Mouse (Mus musculus): Measurements from ENCODE around the gene G3bp1. TPM values are rescaled to one million over a fixed set of nuclear protein-coding genes. Genes with fewer than 3 reads are reported as not detected.

G3bp1 gene
- total and polyA plus RNA-seq, 3 experiments, result 145 to 233 (median 183) TPM

DNA sequence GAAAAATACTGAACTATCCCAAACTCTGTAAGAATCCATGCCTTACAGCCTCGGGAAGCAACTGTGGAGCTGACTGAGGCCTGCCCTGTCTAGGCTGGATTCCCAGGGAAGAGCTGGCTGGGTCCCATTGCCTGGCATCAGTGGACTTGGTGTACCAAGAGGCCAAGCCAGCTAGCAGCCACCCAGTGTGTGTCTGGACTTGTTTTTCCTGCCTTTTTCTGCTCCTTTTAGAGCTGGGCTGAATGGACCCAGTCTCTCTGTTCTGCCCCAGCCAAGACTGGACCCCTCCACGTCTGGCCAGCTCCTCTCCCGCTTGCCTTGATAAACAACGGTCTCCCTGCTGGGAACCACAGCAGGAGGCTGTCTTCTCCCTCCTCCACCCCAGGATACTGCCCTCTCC lies 31.5 kb upstream of the G3bp1 start:
- Histone ChIP-seq H3K27ac (ENCODE audit: insufficient read depth, low read depth) (no peak overlapping the region), H3K4me2 (ENCODE audit: insufficient read depth, low read depth, poor library complexity, severe bottlenecking) (no peak overlapping the region), H3K9ac (ENCODE audit: insufficient read depth, low read depth) (no peak overlapping the region), H3K4me3 (replicated peaks in 1 of 3; ENCODE audit: low read depth in 2 of 3, low read length in 2 of 3, poor library complexity in 1 of 3) (no peak overlapping the region), H3K79me2 (replicated peaks; ENCODE audit: control insufficient read depth, extremely low read depth, insufficient read depth, poor library complexity, severe bottlenecking) (no peaks in the 10 kb centered on the region), H3K36me3 (replicated peaks in 1 of 2; ENCODE audit: control insufficient read depth in 1 of 2, insufficient read depth in 1 of 2, low read length in 1 of 2) (peaks cover 4 to 28% of the 10 kb centered on the region in 2 experiments), H3K9me3 (replicated peaks; ENCODE audit: low read length) (no peaks in the 10 kb centered on the region), H3K27me3 (replicated peaks) (no peaks in the 10 kb centered on the region), H3K4me1 (ENCODE audit: control insufficient read depth in 1 of 2, insufficient read depth in 2 of 2) (peaks cover 0 to 2% of the 10 kb centered on the region in 2 experiments; a peak in 2 of 4 replicates)
- TF ChIP-seq ZC3H11A (IDR thresholded peaks at IDR 0.05; ENCODE audit: low read depth, low read length) (no peak), RAD21 (IDR thresholded peaks at IDR 0.05; ENCODE audit: low read depth, low read length) (no peak), USF2 (conservative IDR thresholded peaks at IDR 0.05; ENCODE audit: low read depth, low read length) (no peak), GABPA (IDR thresholded peaks at IDR 0.05; ENCODE audit: insufficient replicate concordance, low read depth, low read length) (no peak)
- dilution Hi-C loops (cut with MboI; ENCODE audit: extremely low pct_ligation_motif_present, extremely low pct_unique_long_range_greater_than_20kb, low sequenced_read_pairs), result no loop called here
- DNase-seq (ENCODE audit: extremely low read depth), result no peak
- in situ Hi-C loops (cut with MboI; ENCODE audit: low pct_ligation_motif_present, low pct_unique_long_range_greater_than_20kb, low sequenced_read_pairs), result no loop called here

DNA sequence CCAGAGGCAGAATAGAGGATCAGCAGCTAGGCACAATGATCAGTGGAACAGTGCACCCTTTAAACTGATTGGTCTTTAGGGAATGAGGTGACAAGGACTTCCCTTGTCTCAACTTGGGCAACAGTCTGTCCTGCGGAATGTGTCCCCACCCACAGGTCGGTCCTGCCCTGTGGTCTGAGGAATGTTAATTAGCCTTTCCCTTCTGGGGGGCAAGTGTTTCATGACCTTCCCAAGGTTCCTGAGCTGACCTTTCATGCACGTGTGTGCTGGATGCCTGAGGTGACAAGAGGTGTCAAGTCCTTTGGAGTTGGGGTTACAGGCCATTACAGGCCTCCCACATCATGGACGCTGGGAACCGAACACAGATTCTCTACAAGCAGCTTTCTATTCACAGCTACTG lies 29.8 kb upstream of the G3bp1 start:
- no peak overlapping the region for H3K9ac ChIP-seq (ENCODE audit: insufficient read depth, low read depth)
- in situ Hi-C loops (cut with MboI; ENCODE audit: low pct_ligation_motif_present, low pct_unique_long_range_greater_than_20kb, low sequenced_read_pairs) (no loop called here), dilution Hi-C loops (cut with MboI; ENCODE audit: extremely low pct_ligation_motif_present, extremely low pct_unique_long_range_greater_than_20kb, low sequenced_read_pairs) (no loop called here)
- H3K36me3 ChIP-seq (replicated peaks in 1 of 2; ENCODE audit: control insufficient read depth in 1 of 2, insufficient read depth in 1 of 2, low read length in 1 of 2), result peaks cover 4 to 40% of the 10 kb centered on the region in 2 experiments
- no peak for DNase-seq (ENCODE audit: extremely low read depth)
- no peak overlapping the region for H3K4me2 ChIP-seq (ENCODE audit: insufficient read depth, low read depth, poor library complexity, severe bottlenecking)
- H3K79me2 ChIP-seq (replicated peaks; ENCODE audit: control insufficient read depth, extremely low read depth, insufficient read depth, poor library complexity, severe bottlenecking), result no peaks in the 10 kb centered on the region
- TF ChIP-seq JUN (IDR thresholded peaks at IDR 0.05; ENCODE audit: insufficient read depth, low read depth, low read length) (no peak), TBP (conservative IDR thresholded peaks at IDR 0.05; ENCODE audit: low read depth, low read length) (no peak), PAX5 (IDR thresholded peaks at IDR 0.05; ENCODE audit: low read length) (no peak), CTCF (conservative IDR thresholded peaks at IDR 0.05 in 1 of 2, IDR thresholded peaks at IDR 0.05 in 1 of 2; ENCODE audit: low read depth in 2 of 2, low read length in 2 of 2) (no peak), KAT2A (IDR thresholded peaks at IDR 0.05; ENCODE audit: insufficient replicate concordance, low read length) (no peak), NRF1 (IDR thresholded peaks at IDR 0.05; ENCODE audit: low read depth, low read length) (no peak), POLR2A (IDR thresholded peaks at IDR 0.05; ENCODE audit: low read depth, low read length) (no peak), USF2 (conservative IDR thresholded peaks at IDR 0.05; ENCODE audit: low read depth, low read length) (no peak), NELFE (IDR thresholded peaks at IDR 0.05; ENCODE audit: low read depth, low read length) (no peak), UBTF (IDR thresholded peaks at IDR 0.05; ENCODE audit: low read depth, low read length) (no peak), ELF1 (IDR thresholded peaks at IDR 0.05; ENCODE audit: low read depth, low read length) (no peak), RAD21 (IDR thresholded peaks at IDR 0.05; ENCODE audit: low read depth, low read length) (no peak), HCFC1 (IDR thresholded peaks at IDR 0.05; ENCODE audit: low read depth, low read length) (no peak), CHD2 (IDR thresholded peaks at IDR 0.05; ENCODE audit: low read length) (no peak), SMC3 (IDR thresholded peaks at IDR 0.05; ENCODE audit: low read depth, low read length) (no peak), ZKSCAN1 (IDR thresholded peaks at IDR 0.05; ENCODE audit: borderline replicate concordance, low read depth, low read length) (no peak)
- no peaks in the 10 kb centered on the region for H3K4me1 ChIP-seq (ENCODE audit: control insufficient read depth in 1 of 2, insufficient read depth in 2 of 2)
- H3K9me3 ChIP-seq (replicated peaks; ENCODE audit: low read length), result no peaks in the 10 kb centered on the region
- H3K27ac ChIP-seq (ENCODE audit: insufficient read depth, low read depth), result no peak overlapping the region
- H3K4me3 ChIP-seq (replicated peaks in 1 of 3; ENCODE audit: low read depth in 2 of 3, low read length in 2 of 3, poor library complexity in 1 of 3), result no peak overlapping the region
- H3K27me3 ChIP-seq (replicated peaks), result no peaks in the 10 kb centered on the region
